Mouse (Mus musculus) cortical plate, adult 2 months (tissue): Measurements from ENCODE around the gene Slf1.

Experiments used
- CTCF ChIP-seq: fragments of 200-500 bp; IDR thresholded peaks from 2 replicates; pipeline ENCODE4 v1.5.1; 2011; ENCODE audit warnings: mild to moderate bottlenecking, control low read depth, low read length; ENCODE audit not compliant: insufficient read depth; ENCODE audit errors: extremely low read depth
- POLR2A ChIP-seq: fragments of 200-500 bp; IDR thresholded peaks from 2 replicates; pipeline ENCODE4 v1.6.1; 2011; ENCODE audit warnings: mild to moderate bottlenecking, low read length, control low read depth; ENCODE audit not compliant: insufficient read depth; ENCODE audit errors: extremely low read depth

DNA sequence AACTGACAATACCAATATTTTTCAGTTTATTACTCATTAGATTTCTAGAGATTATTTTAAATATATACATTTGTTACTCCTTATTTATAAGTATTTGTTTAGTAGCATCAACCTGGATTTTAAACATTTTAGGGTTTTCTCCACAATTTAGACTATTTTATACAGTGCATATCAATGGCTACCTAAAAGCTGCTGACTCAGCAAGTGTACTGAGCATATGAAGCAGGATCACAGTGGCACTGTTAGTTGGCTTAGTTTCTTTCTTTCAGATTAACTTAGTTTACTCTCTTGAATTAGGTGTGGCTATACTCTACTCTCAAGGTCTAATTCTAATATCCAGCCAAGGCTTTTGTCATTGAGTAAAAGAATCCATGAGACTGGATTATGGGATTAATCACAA is 27.5 kb downstream of the Slf1 start:
- no peak for TF ChIP-seq POLR2A
- no peak for TF ChIP-seq CTCF
